Mouse (Mus musculus): ENCODE measurements around the gene Tsks.

GRCm38 (mm10) chr7:44955628-44956027 is 12.6 kb downstream of the Tsks start:
- TF ChIP-seq CTCF (conservative IDR thresholded peaks at IDR 0.05; ENCODE audit: low read length) (peak; percentile 60), POU5F1 (IDR thresholded peaks at IDR 0.05; ENCODE audit: borderline replicate concordance, low read length) (no peak)

Data from E14TG2a.4 (cell line).